Mouse (Mus musculus): Measurements from ENCODE around the gene Mri1.

The Mri1 gene

GRCm38 (mm10) chr8:84236410-84236997, 20.6 kb downstream of the Mri1 start:
- no peak for DNase-seq (ENCODE audit: low spot score)

GRCm38 (mm10) chr8:84235746-84236409, 21.2 kb downstream of the Mri1 start:
- no peak for DNase-seq (ENCODE audit: low spot score)

- DNase-seq (ENCODE audit: low spot score) = no peak
Observed at GRCm38 (mm10) chr8:84233055-84233454, 24.1 kb downstream of the Mri1 start.

GRCm38 (mm10) chr8:84230735-84231134, 26.4 kb downstream of the Mri1 start:
- DNase-seq (ENCODE audit: low spot score) = no peak

- no peak for DNase-seq (ENCODE audit: low spot score)
Observed at GRCm38 (mm10) chr8:84223322-84224029, 33.6 kb downstream of the Mri1 start.

- DNase-seq (ENCODE audit: low spot score) = no peak
Observed at GRCm38 (mm10) chr8:84222566-84223165, 34.5 kb downstream of the Mri1 start.

- no peak for DNase-seq (ENCODE audit: low spot score)
Observed at GRCm38 (mm10) chr8:84220105-84220504, 37.0 kb downstream of the Mri1 start.

- DNase-seq (ENCODE audit: low spot score) = no peak
Observed at GRCm38 (mm10) chr8:84218143-84218542, 39.0 kb downstream of the Mri1 start.

- DNase-seq (ENCODE audit: low spot score) = no peak
Observed at GRCm38 (mm10) chr8:84217206-84217605, 39.9 kb downstream of the Mri1 start.

- no peak for DNase-seq (ENCODE audit: low spot score)
Observed at GRCm38 (mm10) chr8:84213277-84213676, 43.8 kb downstream of the Mri1 start.

GRCm38 (mm10) chr8:84211881-84212563, 45.1 kb downstream of the Mri1 start:
- no peak for DNase-seq (ENCODE audit: low spot score)

GRCm38 (mm10) chr8:84211202-84211601, 45.9 kb downstream of the Mri1 start:
- DNase-seq (ENCODE audit: low spot score) = no peak

GRCm38 (mm10) chr8:84210167-84210791, 46.8 kb downstream of the Mri1 start:
- no peak for DNase-seq (ENCODE audit: low spot score)

- DNase-seq (ENCODE audit: low spot score) = no peak
Observed at GRCm38 (mm10) chr8:84208381-84209380, 48.4 kb downstream of the Mri1 start.

GRCm38 (mm10) chr8:84207811-84208210, 49.3 kb downstream of the Mri1 start:
- DNase-seq (ENCODE audit: low spot score) = no peak

- DNase-seq (ENCODE audit: low spot score) = no peak
Observed at GRCm38 (mm10) chr8:84206666-84207065, 50.5 kb downstream of the Mri1 start.

- no peak for DNase-seq (ENCODE audit: low spot score)
Observed at GRCm38 (mm10) chr8:84205073-84205472, 52.1 kb downstream of the Mri1 start.

GRCm38 (mm10) chr8:84203975-84204772, 53.0 kb downstream of the Mri1 start:
- no peak for DNase-seq (ENCODE audit: low spot score)
